Mouse (Mus musculus) ES-E14 (cell line): ENCODE data around the gene Smarcd1. TPM values are rescaled to one million over a fixed set of nuclear protein-coding genes. Genes with fewer than 3 reads are reported as not detected.

Experiments
- DNase-seq: peaks from one replicate; pipeline ENCODE4 v3.0.0-alpha.2; 2013; ENCODE audit warnings: low read depth, low spot score
- H3K27ac ChIP-seq: 2 replicates; pipeline ENCODE4 v1.5.1; 2012; ENCODE audit warnings: low read depth, mild to moderate bottlenecking, low read length, moderate library complexity, mixed read lengths; ENCODE audit not compliant: poor library complexity, insufficient read depth, severe bottlenecking
- H3K36me3 ChIP-seq: 2 replicates; pipeline ENCODE4 v1.6.1; 2012; ENCODE audit warnings: mild to moderate bottlenecking, low read length, moderate library complexity, mixed read lengths; ENCODE audit not compliant: control insufficient read depth, poor library complexity, insufficient read depth, severe bottlenecking
- H3K4me1 ChIP-seq, 2 experiments: fragments of 150-350 bp in 1 of 2; sonication (generic) in 1 of 2; 2 replicates each; pipeline ENCODE4 v1.6.1; 2012; ENCODE audit warnings: low read length in 2 of 2, mild to moderate bottlenecking in 1 of 2, mixed read lengths in 1 of 2; ENCODE audit not compliant: control insufficient read depth in 2 of 2, insufficient read depth in 2 of 2, poor library complexity in 1 of 2
- H3K4me3 ChIP-seq, 2 experiments: fragments of 150-350 bp in 1 of 2; sonication (generic) in 1 of 2; 2 replicates each; pipeline ENCODE4 v1.5.1; 2012; ENCODE audit warnings: low read length in 2 of 2, low read depth in 1 of 2, mild to moderate bottlenecking in 1 of 2, mixed read lengths in 1 of 2; ENCODE audit not compliant: insufficient read depth in 1 of 2, poor library complexity in 1 of 2, severe bottlenecking in 1 of 2
- H3K9ac ChIP-seq: 2 replicates; pipeline ENCODE4 v1.6.1; 2012; ENCODE audit warnings: low read depth, mild to moderate bottlenecking, low read length, mixed read lengths; ENCODE audit not compliant: poor library complexity, insufficient read depth, severe bottlenecking
- H3K9me3 ChIP-seq: fragments of 150-350 bp; sonication (generic); 2 replicates; pipeline ENCODE4 v1.6.1; 2012; ENCODE audit warnings: low read depth, mild to moderate bottlenecking, low read length; ENCODE audit not compliant: control insufficient read depth, insufficient read depth
- CHD2 ChIP-seq: IDR thresholded peaks from 2 replicates; pipeline ENCODE4 v1.6.1; 2014; ENCODE audit warnings: mild to moderate bottlenecking, low read depth, low read length, inconsistent platforms
- HCFC1 ChIP-seq: IDR thresholded peaks from 2 replicates; pipeline ENCODE4 v1.6.1; 2012; ENCODE audit warnings: low read length, inconsistent platforms, borderline replicate concordance; ENCODE audit not compliant: insufficient read depth
- MAFK ChIP-seq: IDR thresholded peaks from 2 replicates; pipeline ENCODE4 v1.6.1; 2014; ENCODE audit warnings: mild to moderate bottlenecking, low read depth, low read length, inconsistent platforms; ENCODE audit not compliant: insufficient read depth
- ZC3H11A ChIP-seq: IDR thresholded peaks from 2 replicates; pipeline ENCODE4 v1.6.1; 2012; ENCODE audit warnings: low read depth, mild to moderate bottlenecking, inconsistent platforms, low read length, borderline replicate concordance
- ZNF384 ChIP-seq: IDR thresholded peaks from 2 replicates; pipeline ENCODE4 v1.6.1; 2012; ENCODE audit warnings: low read depth, low read length, inconsistent platforms
- in situ Hi-C, 2 experiments: fragments of 600-800 bp; cut with MboI; formaldehyde crosslinking; loops; one replicate each; pipeline ENCODE4 v1.15.1; 2025; ENCODE audit warnings: low sequenced_read_pairs in 2 of 2, inconsistent platforms in 1 of 2; ENCODE audit not compliant: unreplicated experiment in 2 of 2
- total RNA-seq: library from RNA; depleted of rRNA; stranded (reverse); fragments of 300-350 nt; gene quantifications from 2 replicates; pipeline ENCODE4 v1.2.3, GENCODE M21; 2012; rRNA removed

Smarcd1 gene
- total RNA-seq, 1 experiment = 76.3 TPM

GRCm38 (mm10) chr15:99733186-99733585, 31.3 kb downstream of the Smarcd1 start:
- Histone ChIP-seq H3K4me1 (no peaks in the 10 kb centered on the region), H3K36me3 (peaks cover 12% of the 10 kb centered on the region), H3K4me3 (no peak overlapping the region), H3K27ac (no peak overlapping the region), H3K9me3 (no peaks in the 10 kb centered on the region), H3K9ac (no peak overlapping the region)
- in situ Hi-C loops = no loop called here
- no peak for DNase-seq
- TF ChIP-seq HCFC1 (no peak), MAFK (no peak), CHD2 (no peak), ZC3H11A (no peak), ZNF384 (no peak)

GRCm38 (mm10) chr15:99735631-99736030, 33.7 kb downstream of the Smarcd1 start:
- in situ Hi-C loops = no loop called here
- Histone ChIP-seq H3K9me3 (no peaks in the 10 kb centered on the region), H3K27ac (no peak overlapping the region), H3K9ac (no peak overlapping the region), H3K4me3 (no peak overlapping the region), H3K4me1 (no peaks in the 10 kb centered on the region), H3K36me3 (peaks cover 24% of the 10 kb centered on the region)
- no peak for TF ChIP-seq CHD2
- TF ChIP-seq ZC3H11A = no peak
- no peak for TF ChIP-seq MAFK
- no peak for TF ChIP-seq HCFC1
- TF ChIP-seq ZNF384 = no peak
- DNase-seq = no peak

GRCm38 (mm10) chr15:99736675-99737074, 34.7 kb downstream of the Smarcd1 start:
- no peak for DNase-seq
- Histone ChIP-seq H3K9me3 (no peaks in the 10 kb centered on the region), H3K4me1 (no peaks in the 10 kb centered on the region), H3K27ac (no peak overlapping the region), H3K36me3 (peaks cover 26% of the 10 kb centered on the region), H3K9ac (no peak overlapping the region), H3K4me3 (no peak overlapping the region)
- in situ Hi-C loops = no loop called here
- TF ChIP-seq ZC3H11A = no peak
- TF ChIP-seq ZNF384 = no peak
- no peak for TF ChIP-seq MAFK

- Histone ChIP-seq H3K4me3 (no peak overlapping the region), H3K9me3 (no peaks in the 10 kb centered on the region), H3K27ac (no peak overlapping the region), H3K4me1 (no peaks in the 10 kb centered on the region), H3K36me3 (peaks cover 23% of the 10 kb centered on the region), H3K9ac (no peak overlapping the region)
- DNase-seq = no peak
- TF ChIP-seq HCFC1 = no peak
- no peak for TF ChIP-seq ZC3H11A
- no peak for TF ChIP-seq ZNF384
- TF ChIP-seq CHD2 = no peak
- in situ Hi-C loops = no loop called here
These were observed 38.3 kb downstream of the Smarcd1 start for GRCm38 (mm10) chr15:99740229-99740628.

- Histone ChIP-seq H3K9ac (no peak overlapping the region), H3K9me3 (no peaks in the 10 kb centered on the region), H3K4me3 (no peak overlapping the region), H3K27ac (no peak overlapping the region), H3K36me3 (no peaks in the 10 kb centered on the region), H3K4me1 (no peaks in the 10 kb centered on the region)
- in situ Hi-C loops = no loop called here
- TF ChIP-seq ZNF384 (no peak), ZC3H11A (no peak), HCFC1 (no peak), MAFK (no peak), CHD2 (no peak)
- DNase-seq = no peak
These were observed 52.3 kb downstream of the Smarcd1 start for GRCm38 (mm10) chr15:99754204-99754603.

Other genes starting within 250 kb of the Smarcd1 start
- 5.9 and 6.3 TPM in 2 replicates for gene Nckap5l, start 244.4 kb upstream of the Smarcd1 start, total RNA-seq
- gene Bcdin3d, start 227.4 kb upstream of the Smarcd1 start, total RNA-seq = 36.1 and 47.5 TPM in 2 replicates
- gene Faim2, start 174.0 kb upstream of the Smarcd1 start, total RNA-seq = 0.69 and 0.89 TPM in 2 replicates
- not detected in 2 replicates for gene Aqp2, start 123.1 kb upstream of the Smarcd1 start, total RNA-seq
- 1.6 and 2.9 TPM in 2 replicates for gene Aqp5, start 111.3 kb upstream of the Smarcd1 start, total RNA-seq
- gene Aqp6, start 100.7 kb upstream of the Smarcd1 start, total RNA-seq = 0.36 and 0.69 TPM in 2 replicates
- 109 and 127 TPM in 2 replicates for gene Racgap1, start 50.5 kb upstream of the Smarcd1 start, total RNA-seq
- 6.6 and 15.0 TPM in 2 replicates for gene Asic1, start 31.8 kb upstream of the Smarcd1 start, total RNA-seq
- gene Gm17349, start 3.4 kb downstream of the Smarcd1 start, total RNA-seq = 2.3 and 2.5 TPM in 2 replicates
- 0.85 and 1.1 TPM in 2 replicates for gene Gpd1, start 15.4 kb downstream of the Smarcd1 start, total RNA-seq
- gene Cox14, start 23.5 kb downstream of the Smarcd1 start, total RNA-seq = 68.8 and 86.6 TPM in 2 replicates
- gene Cers5, start 70.8 kb downstream of the Smarcd1 start, total RNA-seq = 107 and 126 TPM in 2 replicates
- gene Lima1, start 173.3 kb downstream of the Smarcd1 start, total RNA-seq = 69.9 and 92.7 TPM in 2 replicates